Mouse (Mus musculus): ENCODE measurements around the gene Tm4sf1. TPM values are rescaled to one million over a fixed set of nuclear protein-coding genes. Genes with fewer than 3 reads are reported as not detected.

Tm4sf1 gene
- 111 TPM for polyA plus RNA-seq (2014; fragmentation: Illumina TruSeq; extraction: RNeasy Lipid Tissue Mini Kit (QIAGEN cat#74804))

DNA sequence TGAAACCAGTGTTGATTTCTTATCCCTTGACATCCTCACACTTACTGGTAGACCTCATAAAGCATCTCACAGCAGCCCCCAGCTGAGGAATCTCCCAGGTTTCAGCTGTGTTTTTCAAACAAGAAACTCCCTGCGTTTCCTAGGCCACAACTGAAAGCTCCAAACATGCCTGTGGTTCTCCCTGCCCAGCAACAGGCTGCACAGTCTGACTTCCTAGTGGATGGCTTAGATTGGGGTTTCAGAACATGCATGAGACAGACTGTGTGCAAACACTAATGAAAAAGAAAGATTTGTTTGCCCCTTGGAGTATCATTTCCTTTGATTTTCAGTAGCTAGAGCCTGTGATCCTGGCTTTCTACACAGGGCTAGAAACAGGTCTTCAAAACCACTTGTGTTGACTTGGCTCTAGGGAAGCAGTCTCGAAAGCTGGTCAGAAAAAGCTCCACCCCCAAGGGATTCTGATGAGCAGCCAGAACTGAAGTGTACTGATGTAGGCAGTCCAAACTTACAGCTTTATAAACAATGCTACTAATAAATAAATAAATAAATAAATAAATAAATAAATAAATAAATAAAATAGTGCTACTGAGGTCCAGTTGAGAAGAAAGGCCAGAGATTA is at the start of gene Tm4sf1:
TSS of gene Tm4sf1 (minus strand) at position 68 of the 619 bp plus-strand sequence.

Other genes with a start within 250 kb of the Tm4sf1 start
- not detected for gene Tm4sf4, start 123.3 kb upstream of the Tm4sf1 start, polyA plus RNA-seq (2014; fragmentation: Illumina TruSeq; extraction: RNeasy Lipid Tissue Mini Kit (QIAGEN cat#74804))

All from ovary, adult 10 weeks (tissue).